Mouse (Mus musculus): Measurements from ENCODE around the gene Rbpj.
"Not testable (repeated sequence)": the region's sequence is repeated elsewhere in the genome, so short reads cannot be mapped to it uniquely, and the experiment has no call there.

The Rbpj gene

DNA sequence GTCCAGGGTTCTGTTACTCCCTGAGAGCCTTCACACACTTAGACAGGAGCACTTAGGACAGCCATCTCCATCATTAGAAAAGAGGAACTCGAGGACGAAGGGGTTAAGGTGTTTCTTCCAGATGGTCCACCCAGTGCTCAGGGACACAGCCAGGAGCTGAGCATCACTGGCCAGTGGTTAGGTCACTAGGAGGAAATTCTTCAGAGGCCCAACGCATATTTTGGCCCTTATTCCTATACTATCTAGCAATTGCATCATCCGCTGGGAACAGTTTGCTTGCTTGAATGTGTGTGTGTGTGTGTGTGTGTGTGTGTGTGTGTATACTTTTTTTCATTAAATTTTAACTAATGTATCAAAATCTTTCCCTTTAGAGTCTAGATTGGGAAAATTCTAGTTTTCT is 45.5 kb downstream of the Rbpj start:
- no peak for DNase-seq (ENCODE audit: low read depth)

DNA sequence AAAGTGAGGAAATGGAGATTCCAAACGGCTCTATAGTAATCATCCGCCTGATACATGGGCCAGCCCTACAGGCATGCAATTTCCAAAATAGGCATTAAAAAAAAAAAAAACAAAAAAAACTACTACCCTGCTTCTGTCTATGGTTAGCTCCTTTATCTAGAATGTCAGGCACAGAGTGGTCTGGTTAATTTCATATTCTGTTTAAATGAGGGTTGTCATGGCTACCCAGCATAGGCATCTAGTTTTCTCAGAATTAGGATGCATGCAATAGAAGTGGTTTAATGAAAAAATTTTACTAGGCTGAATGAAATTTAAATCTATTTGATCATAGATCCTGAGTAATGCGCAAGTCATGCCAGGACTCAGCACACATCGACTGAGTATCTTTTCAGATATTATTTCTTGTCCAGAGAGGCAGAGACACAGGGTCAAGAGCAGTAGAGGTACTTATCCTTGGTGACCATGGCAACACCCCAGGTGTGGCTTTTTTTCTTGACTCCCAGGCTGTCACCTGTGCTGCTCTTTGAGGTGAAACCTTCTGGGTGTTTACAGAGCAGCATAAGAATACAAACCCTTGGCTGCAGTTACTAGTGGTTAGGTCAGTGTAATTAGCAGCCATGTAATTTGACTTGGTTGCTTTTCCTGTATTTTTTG is 49.1 kb downstream of the Rbpj start:
- DNase-seq (ENCODE audit: low read depth), result no peak

DNA sequence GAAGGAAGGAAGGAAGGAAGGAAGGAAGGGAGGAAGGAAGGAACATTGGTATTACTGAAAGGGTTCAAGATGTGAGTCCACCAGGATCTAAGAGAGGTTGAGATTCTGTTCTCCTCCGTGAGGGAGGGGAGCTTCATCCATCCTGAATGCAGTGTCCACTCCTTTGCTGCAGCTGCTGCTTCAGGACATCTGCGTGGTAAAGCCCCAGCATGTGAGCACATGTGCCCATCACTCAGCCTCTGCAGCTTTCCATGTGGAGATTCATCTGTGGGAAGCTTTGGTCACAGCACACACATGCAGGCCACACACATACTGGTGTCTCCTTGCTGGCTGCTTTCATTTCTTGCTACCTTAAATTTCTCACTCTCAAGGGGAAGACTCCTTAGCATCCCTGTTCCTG is 50.5 kb downstream of the Rbpj start:
- DNase-seq (ENCODE audit: low read depth), result no peak

DNA sequence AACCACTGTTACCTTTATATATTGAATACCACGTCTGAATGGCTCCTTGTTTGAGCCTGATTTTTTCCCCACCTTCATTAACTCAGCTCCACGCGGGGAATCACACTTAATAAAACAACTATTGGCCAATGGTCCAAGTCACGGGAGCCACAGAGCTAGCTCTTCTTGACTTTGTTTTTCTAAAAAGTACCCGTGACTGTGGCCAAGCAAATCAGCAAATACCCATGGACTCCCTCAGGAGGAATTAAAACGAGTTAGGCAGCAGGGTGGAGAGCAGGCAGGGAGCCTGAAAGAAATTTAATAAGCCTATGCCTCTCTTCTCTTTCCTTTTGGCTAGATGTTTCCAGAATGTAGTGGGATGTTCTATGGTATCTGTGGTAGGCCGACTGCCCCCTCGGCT is 51.9 kb downstream of the Rbpj start:
- DNase-seq (ENCODE audit: low read depth), result no peak

DNA sequence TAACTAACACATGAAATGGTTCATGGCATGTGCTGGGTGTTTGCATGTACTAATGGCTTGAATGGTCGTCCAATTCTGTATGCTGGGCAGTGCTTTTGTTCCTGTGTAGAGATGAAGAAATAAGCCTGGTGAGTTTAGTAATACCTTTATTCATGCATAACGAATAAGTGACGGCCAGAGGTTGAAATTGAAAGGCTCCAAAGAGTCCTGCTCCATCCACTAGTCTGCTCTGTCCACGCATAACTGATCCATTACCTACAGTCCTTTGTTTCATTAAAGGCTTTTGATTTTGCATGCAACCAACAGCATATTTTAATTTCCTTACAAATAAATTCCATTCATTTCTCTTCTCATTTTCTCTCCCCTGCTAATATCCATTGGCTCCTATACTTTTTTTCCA is 53.2 kb downstream of the Rbpj start:
- DNase-seq (ENCODE audit: low read depth), result no peak

DNA sequence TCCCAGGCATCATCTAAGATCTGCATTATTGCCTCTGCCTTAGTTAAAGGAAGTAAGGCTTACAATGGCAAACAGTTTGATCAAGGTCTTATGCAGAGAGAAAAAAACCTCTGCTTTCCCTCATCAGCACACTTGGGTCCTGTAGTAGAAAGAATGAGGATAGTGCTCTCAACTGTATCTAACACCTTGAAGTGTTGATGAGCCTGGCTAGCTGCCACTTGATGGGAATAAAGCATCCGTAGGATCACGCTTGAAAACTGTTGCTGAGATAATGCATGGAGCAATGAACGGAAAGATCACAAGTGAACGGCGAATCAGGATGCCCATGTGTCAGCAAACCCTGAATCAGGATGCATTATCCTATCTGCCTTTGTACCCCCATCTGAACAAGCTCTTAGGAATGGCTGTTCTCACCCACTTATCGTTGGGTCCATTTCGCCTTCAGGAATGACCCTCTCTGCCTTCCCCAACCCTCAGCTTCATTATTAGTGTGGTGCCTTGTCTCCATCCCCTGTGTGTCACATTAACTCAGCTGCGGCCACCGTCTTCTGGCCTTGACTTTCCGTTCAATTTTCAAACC is 54.1 kb downstream of the Rbpj start:
- no peak for DNase-seq (ENCODE audit: low read depth)

DNA sequence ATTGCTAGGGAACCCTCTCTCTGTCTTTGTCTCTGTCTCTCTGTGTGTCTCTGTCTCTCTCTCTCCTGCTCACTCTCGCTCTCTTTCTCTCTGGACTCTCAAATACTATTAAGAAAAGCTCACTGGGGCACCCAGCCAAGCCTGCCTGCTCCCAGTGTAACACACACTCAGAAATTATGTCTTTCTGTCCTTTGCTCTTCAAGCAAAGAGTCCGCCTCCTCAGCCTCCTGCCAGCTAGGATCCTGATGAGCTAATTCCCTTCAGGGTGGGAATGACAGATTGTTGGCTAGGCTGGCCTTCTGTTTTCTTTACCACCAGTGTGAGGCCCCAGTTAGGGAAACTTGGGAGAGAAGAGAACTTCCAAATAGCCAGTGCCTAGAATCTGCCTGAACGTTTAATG is 57.1 kb downstream of the Rbpj start:
- no peak for DNase-seq (ENCODE audit: low read depth)

DNA sequence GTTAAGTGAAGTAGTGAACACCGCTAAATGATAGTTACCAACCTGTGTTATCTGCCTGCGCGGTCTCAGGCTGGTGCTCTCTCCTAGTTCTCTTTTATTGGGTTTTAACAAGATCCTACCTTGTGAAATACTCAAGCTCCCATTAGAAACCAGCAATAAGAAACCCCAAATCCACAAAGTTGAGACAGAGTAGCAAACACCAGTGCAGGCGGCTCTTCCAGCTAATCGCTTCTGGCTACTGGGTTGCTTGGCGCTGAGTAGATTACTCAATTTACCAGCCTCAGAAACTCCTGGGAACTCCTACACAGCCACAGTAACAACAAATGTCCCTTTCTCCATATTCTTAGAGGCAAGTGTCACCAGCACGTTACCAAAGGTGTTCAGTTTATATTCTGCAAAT is 58.2 kb downstream of the Rbpj start:
- DNase-seq (ENCODE audit: low read depth), result no peak

DNA sequence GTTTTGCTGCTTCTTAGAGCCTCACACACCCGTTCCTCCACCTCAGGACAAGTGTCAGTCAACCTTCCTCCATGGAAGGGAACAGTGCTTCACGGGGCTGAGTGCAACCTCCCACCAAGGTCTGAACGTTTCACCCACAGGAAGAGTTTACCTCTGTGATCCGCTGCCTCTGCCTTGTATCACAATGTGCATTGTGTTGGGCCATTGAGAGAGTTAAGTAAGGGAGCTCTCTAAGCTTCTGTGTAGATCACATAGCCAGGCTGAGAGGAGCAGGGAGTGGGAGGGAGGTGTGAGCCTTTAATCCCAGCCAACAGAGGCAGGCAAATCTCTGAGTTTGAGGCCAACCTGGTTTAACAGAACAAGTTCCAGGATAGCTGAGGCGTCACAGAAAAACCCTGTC is 58.9 kb downstream of the Rbpj start:
- DNase-seq (ENCODE audit: low read depth), result no peak

DNA sequence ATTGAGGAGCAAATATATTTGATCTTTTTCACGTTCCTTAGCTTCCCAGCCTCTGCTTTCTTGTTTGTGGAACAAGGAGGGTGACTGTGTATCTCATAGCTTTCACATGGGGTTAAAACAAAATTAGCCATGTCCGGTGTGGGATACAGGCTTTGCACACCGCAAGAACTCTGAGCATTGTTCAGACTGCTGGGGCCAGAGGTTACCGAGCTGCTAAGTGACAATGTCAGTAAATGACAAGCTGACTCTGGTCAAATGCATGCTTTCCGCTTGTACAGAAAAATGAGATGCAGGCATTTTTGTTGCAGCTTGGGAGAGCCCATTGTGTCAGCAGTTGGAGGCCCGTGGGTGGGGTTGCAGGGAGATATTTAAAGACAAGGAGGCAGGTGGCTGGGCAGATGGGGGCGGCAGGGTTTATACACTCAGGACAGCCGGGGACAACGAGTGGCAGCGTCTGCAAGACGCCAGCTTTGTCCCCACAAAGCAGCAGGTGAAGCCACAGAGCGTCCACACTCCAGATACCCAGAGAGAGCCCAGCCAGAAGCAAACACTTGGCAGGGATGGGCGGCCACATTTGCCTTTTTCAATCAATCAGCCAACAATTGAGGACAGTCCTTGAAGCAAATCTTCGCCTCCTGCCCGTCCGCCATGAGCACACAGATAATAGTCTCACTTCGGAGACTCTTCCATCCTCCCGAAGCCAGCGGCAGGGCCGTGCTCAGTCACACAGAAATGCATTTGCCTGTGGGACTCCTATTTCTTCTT is 59.5 kb downstream of the Rbpj start:
- no peak for DNase-seq (ENCODE audit: low read depth)

DNA sequence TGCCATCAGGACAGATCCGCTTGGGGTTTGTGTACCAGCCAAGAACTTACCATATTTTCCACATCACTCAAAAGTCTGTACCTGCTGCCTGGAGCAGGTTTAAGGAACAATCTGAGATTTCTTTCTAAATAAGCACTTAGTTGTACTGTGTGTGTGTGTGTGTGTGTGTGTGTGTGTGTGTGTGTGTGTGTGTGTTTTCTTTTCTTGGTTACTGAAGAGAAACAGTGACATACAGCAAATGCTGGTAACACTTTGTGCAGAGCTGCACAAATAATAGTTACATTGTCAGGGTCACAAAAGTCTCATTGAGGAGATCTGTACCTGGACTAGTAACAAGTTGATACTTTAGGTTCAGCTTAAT is 60.1 kb downstream of the Rbpj start:
- no peak for DNase-seq (ENCODE audit: low read depth)

DNA sequence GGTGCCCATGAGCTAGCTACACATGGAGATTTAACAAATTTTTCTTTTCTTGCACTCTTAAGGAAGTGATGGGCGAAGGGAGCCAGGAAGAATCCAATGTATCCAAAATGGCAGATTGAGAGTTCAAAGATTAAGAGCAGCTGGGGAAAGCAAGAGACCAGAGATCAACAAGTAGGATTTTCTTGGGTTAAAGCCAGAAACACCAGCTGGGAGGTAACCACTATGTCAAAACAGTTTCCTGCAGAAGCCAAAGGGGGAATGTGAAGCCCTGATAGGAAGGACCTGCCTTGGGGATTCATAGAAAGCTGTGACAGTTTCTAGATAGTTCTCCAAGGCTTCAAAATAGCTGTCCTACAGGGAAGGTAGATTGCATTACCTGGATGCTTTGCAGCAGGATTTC is 63.9 kb downstream of the Rbpj start:
- no peak for DNase-seq (ENCODE audit: low read depth)

DNA sequence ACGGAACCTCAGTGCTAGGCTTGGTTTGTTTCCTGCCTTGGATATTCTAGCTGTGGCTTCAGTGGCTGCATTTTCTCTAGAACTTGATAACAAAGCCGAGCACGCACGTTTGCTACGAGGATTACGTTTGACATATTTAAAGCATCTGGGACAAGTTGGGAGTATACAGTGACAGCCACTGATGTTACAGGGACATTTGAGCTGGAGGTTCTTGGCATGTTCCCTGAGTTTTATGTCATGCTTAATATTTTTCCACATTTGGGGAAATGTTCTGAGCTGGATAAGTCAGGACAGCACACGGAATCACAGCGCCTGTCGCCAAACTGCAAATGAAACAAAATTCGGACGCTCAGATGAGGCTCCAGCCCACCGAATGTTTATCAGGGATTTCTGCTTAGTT is 69.1 kb downstream of the Rbpj start:
- no peak for DNase-seq (ENCODE audit: low read depth)

DNA sequence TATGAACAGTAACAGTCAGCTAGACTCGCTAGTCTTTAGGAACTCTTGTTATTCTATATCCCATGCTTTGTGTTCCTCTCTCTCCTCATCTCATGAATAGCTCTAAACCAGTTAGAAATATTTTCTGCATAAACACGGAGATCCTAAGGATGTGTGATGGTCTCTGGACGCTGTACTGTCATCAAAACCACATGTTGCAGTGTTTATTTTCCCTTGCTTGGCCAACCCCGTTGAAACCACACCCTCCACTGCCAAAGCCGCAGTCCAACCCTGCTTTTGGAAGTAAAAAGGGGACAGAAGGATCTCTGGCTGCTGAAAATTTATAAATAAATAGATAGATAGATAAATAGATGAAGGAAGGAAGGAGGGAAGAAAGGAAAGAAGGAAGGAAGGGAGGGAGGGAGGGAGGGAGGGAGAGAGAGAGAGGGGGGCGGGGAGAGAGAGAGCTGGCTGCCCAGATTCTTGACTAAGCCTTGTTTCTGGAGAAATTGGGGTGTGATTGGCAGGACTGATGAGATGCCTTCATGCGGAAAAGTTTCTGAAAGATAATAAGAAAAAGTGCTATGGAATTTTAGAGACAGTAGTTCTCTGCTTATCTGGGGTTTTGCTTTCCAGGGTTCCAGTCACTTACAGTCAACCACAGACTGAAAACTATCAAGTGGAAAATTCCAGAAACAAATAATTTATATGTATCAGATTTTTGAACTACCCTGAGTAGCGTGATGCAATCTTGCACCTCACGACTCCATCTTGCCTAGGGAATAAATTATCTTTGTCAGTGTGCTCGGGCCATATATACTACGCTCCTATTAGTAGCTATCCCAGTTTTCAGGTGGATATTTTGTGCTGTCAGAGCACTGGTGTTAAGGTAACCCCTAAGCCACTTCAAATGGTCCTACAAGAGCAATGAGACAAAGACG is 70.9 kb downstream of the Rbpj start:
- DNase-seq (ENCODE audit: low read depth), result no peak

DNA sequence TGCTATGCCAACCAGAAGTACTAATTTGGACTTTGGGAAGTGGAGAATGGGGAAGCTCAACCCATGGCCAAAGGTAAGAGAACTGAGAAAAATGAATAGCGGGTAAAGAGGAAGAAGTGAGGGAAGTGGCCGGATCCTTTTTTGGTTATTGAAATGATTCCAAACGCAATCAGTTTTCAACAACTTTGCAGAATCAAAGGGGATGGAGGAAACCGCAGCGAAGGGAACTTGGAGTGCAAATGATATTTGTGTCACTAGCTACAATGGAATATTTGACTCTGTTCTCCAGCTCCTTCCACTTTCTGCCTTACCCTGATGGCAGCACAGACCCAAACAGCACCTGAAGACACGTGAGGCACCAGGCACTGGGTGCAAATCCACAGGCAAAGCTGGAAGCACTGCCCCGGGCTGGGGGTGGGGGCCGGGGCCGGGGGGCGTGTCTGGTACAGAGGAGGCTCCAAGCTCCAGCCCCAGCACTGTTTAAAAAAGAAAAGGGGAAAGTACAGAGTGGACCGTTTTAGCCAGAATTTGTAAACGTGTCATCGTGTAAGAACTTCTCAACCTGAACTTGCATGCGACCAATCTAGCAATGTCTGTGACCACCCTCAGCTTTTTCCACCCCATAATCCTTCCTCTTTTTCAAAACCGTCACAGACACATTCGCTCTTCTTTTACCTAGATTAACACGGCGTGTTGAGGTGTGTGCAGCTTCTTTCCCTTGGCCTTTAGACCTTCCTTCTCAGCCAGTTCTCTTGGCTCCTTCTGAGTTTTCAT is 74.1 kb downstream of the Rbpj start:
- no peak for DNase-seq (ENCODE audit: low read depth)

DNA sequence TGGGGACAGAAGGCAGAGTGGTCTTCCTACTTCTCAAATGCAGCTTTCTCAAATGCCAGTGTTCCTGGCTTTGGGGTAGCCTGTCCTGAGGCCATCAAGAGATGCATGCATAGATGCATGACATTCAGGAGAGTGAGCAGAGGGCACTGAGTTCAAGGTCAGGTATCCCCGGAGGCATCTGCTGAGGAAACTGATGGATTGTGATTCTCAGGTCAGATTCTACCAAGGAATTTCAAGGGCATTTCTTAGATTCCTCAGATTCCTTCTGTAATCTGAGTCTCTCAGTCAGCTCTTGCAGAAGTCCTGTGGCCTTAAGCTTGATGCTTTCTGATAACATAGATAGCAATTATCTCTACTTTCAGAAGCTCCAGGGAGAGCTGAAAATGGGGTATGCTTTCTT is 76.1 kb downstream of the Rbpj start:
- DNase-seq (ENCODE audit: low read depth), result no peak

DNA sequence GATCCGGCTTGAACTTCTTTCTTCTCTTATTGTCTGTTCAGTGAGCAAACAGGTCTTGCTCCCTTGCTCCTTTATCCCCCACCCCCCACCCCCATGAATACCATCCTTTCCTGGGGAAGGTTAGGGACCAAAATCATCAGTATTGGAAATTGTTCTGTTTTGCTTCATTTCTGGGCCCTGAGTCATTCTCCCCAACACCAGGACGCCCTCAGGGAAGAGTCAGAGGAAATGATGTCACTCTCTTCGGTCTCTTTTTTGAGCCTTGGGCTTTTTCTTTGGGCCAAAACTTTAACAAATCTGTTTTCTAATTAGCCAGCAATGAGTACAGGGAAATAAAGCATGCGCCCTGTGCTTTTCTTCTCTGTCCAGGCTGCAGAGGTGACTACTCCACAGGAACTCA is 77.4 kb downstream of the Rbpj start:
- no peak for DNase-seq (ENCODE audit: low read depth)

DNA sequence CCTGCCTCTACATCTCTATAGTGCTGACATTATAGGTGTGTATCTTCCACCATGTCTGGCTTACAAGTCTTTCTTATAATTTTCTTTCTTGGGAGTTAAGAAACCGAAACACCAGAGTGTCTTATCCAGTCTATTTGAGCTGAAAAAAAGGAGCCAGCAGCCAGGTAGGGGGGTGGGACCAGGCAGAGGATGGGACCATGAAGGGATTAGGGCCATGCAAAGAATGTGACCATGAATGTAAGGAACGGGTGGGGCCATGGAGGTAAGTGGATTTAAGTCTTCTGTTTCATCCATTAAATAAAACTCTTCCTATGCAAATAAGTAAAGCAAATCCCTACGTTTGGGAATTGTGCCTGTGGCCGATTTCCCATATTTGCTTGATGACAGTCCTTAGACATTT is 78.0 kb downstream of the Rbpj start:
- DNase-seq (ENCODE audit: low read depth), result no peak

DNA sequence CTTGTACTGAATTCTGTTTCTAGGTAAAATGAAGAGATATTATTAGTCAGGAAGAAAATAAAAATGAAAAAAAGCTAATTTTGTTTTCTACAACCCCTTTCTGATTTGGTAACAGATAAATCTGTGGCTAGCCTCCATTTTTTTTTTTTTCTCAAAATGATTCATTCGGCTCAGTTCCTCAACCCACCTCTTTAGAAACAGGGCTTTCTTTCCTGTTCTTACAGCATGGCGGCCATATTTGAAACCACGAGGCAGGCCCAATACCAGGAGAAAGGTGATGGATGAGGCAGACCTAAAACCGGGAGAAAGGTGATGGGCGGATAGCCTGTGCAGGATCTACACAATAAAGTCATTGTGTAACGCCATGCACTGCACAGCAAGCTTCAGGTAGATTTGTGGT is 80.5 kb downstream of the Rbpj start:
- DNase-seq (ENCODE audit: low read depth), result no peak

DNA sequence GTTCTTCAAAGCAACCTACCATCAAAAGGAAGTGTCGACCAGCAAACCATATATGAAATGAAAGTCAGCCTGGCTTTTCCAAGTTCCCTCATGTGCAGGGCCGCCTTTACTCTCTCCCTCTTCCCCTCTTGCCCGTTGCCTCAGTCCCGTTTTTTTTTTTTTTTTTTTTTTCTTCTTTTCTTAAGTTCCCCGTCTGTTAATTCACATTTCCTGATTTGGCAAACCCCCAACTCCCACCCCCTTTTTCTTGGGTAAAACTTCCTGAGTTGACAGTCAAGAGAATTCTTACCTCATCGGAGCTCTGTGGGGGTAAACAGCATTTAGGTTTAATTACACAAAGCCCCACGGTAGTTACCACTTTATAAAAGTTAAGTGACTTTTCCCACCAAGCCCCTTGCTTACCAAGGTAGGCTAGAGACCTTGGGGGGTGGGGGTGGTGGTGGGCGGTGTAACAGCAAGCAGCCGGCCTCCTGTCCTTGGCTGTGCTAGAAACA is 81.1 kb downstream of the Rbpj start:
- DNase-seq (ENCODE audit: low read depth), result no peak

DNA sequence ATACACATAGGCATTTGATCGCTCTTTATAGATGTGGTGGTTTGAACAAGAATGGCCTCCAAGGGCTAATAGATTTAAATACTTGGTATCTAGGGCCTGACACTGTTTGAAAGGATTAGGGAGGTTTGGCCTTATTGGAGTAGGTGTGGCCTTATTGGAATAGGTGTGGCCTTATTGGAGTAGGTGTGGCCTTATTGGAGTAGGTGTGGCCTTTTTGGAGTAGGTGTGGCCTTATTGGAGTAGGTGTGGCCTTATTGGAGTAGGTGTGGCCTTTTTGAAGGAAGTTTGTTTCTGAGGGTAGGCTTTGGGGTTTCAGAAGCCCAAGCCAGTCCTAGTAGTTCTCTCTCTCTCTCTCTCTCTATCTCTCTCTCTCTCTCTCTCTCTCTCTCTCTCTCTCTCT is 84.4 kb downstream of the Rbpj start:
- not testable (repeated sequence) for DNase-seq (ENCODE audit: low read depth)

DNA sequence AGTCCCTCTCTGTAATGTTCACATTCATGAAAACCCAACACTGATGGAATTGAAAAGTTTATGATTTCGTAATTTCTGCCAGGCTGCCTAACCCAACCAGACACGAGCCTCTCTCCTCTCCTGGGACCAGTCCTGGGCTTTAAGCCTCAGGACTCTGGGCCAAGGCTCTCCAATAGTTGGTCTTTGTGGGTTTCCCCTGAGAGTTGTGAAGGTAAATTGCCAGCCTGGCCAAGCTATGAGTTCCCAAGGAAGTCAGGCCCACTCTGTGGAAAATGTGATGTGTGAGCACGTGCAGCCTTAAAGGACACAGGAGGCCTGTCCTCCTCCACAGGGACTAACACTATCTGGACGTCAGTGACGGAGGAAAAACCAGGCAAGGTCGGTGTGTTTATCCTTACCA is 85.4 kb downstream of the Rbpj start:
- DNase-seq (ENCODE audit: low read depth), result no peak

Data from c-Kit-positive CD71-positive TER-119-negative erythroid progenitor cells, embryonic 14.5 days (primary cell).